Mouse (Mus musculus) lung, adult 2 months (tissue): ENCODE data around the gene Runx2. TPM values are rescaled to one million over a fixed set of nuclear protein-coding genes. Genes with fewer than 3 reads are reported as not detected.

Experiments
- DNase-seq: peaks from one replicate; pipeline ENCODE4 v3.0.0; 2022
- H3K4me1 ChIP-seq: fragments of 200-500 bp; 2 replicates; pipeline ENCODE4 v1.6.1; 2011; ENCODE audit warnings: low read length; ENCODE audit not compliant: control insufficient read depth, insufficient read depth
- H3K4me3 ChIP-seq: fragments of 200-500 bp; replicated peaks from 2 replicates; pipeline ENCODE3; 2011; ENCODE audit warnings: low read depth, mild to moderate bottlenecking, control low read depth, low read length; ENCODE audit errors: extremely low read depth
- CTCF ChIP-seq: fragments of 200-500 bp; IDR thresholded peaks from 2 replicates; pipeline ENCODE4 v1.5.1; 2011; ENCODE audit warnings: mild to moderate bottlenecking, low read length, control low read depth; ENCODE audit not compliant: insufficient read depth
- POLR2A ChIP-seq: fragments of 200-500 bp; IDR thresholded peaks from 2 replicates; pipeline ENCODE4 v1.6.1; 2011; ENCODE audit warnings: low read depth, mild to moderate bottlenecking, control low read depth, low read length, borderline replicate concordance; ENCODE audit errors: extremely low read depth
- WGBS: fragments of 180-500 bp; shearing (Covaris S2); methylation state at CpG from one replicate; pipeline ENCODE4 v1.1.7; 2018; 5-methylcytosine and 5-hydroxymethylcytosine counted together
- polyA plus RNA-seq: library from polyadenylated mRNA; depleted of rRNA; stranded (reverse); fragments of >200 nt; gene quantifications from 2 replicates; pipeline ENCODE4 v1.2.3, GENCODE M21; 2012

Runx2 gene
- polyA plus RNA-seq, 1 experiment, result 6.7 TPM

DNA sequence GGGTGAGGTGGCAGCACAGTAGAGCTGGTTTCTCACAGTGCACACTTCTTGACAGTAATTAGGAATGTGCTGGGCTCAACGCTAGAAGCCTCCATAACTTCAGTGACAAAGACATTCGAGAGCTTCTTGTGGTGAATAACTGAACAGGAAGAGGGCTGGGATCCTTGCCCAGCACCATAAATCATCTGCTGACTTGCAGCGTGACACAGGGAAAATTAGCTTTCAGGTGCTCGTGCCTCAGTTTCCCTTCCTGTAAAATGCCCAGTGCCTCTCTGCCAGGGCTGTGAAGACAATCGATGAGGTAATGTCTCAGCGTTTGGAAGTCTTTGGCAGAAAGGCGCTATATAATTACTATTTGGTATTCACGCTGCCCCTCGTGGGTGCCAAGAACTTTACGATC, 108.1 kb downstream of the Runx2 start:
- TF ChIP-seq CTCF (no peak), POLR2A (no peak)
- 57% methylated on average over 10 of the region's 10 CpGs for WGBS
- Histone ChIP-seq H3K4me1 (peaks cover 5% of the 10 kb centered on the region), H3K4me3 (no peak overlapping the region)
- DNase-seq, result no peak

DNA sequence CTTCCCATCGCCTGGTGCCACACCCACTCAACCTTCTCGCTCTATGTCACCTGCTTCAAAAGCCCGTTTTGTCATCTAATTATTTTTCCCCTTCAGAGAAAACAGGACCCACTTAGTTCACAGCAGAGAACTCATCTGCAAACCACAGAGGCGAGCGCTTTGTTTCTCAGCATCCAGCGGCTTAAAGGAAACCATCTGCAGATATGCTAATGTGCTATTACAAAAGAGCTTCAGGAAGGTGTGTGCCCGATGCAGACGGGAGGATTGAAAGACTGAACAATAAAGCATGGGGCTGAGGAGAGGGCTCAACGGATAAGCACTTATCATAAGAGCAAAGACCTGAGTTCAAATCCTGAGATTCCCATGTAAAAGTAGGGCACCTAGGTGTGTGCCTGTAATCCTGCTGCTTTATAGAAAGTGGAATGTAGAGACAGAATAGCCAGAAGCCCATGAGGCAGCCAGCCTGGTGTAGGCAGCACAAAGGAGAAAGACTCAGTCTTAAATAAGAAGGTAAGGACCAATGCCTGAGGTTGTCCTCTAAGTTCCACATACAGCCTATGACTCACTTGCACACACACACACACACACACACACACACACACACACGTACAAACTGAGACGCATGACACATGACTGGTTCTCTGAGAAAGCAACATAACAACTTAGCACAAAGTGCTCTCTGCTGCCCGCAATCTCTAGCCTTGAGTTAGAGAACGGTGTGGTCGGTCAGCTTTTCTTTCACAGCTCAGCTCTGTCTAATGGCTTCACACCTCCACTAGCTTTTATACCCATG, 111.9 kb downstream of the Runx2 start:
- TF ChIP-seq CTCF, result no peak
- H3K4me1 ChIP-seq, result no peaks in the 10 kb centered on the region
- WGBS, result 65% methylated on average over 14 of the region's 14 CpGs
- no peak for DNase-seq
- no peak overlapping the region for H3K4me3 ChIP-seq

DNA sequence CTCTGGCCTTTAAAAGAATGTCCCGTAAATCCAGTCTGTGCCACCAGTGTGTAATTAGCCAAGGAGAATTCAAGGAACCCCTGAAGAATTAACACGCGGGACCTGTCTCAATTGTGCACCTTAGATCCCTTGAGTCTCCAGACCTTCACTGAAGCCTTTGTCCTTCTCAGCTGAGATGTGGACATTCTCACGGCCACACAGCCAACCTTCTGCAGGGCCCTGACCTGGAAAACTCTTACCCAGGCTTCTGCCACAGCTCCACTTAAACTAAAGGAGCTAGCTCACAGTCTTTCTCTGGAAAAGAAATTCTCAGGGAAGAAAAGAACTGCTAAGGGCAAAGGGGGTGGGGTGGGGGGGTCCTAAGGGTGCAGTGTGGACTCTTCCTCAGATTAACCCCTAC, 113.1 kb downstream of the Runx2 start:
- no peak for TF ChIP-seq POLR2A
- no peak for TF ChIP-seq CTCF
- 88% methylated on average over 4 of the region's 4 CpGs for WGBS
- DNase-seq, result no peak
- Histone ChIP-seq H3K4me3 (no peak overlapping the region), H3K4me1 (no peaks in the 10 kb centered on the region)

DNA sequence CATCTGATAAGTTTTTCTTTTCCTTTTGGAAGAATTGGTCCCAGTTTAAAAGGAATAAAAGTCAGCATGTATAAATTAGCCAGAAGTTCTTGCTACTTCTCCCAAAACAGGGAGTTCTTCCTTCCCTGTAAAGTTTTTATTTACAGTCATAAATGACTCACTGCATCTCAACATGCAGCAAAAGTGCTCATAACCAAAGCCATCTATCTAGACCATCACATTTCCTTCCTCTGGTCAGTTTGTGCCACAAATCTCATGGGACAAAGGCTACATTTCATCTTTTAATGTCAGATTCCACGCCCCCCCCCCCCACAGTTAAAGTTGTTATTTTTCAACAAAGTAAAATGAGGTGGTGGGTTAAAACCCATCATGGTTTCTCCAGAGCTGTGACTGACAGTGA, 114.3 kb downstream of the Runx2 start:
- WGBS, result 52% methylated on average over 1 of the region's 1 CpGs
- no peak for TF ChIP-seq CTCF
- no peak for TF ChIP-seq POLR2A
- no peak overlapping the region for H3K4me3 ChIP-seq
- H3K4me1 ChIP-seq, result no peaks in the 10 kb centered on the region
- no peak for DNase-seq

DNA sequence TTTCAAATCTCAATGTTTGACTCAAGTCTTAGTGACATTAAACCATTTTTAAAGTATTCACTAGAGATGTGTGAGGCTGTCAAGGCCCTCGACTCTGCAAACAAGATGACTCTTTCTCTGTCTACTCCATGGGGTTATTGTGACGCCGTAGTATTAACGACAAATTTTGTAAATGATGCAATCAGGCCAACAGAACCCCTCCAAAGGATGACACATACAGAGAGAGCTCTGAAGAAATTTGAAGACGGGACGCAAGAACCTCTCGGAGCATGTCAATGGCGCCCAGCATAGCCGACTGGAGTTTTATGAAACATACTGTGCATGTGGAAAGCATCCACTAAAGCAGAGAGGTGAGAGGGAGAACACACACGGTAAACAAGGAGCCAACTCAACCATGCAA, 117.5 kb downstream of the Runx2 start:
- WGBS, result 83% methylated on average over 10 of the region's 10 CpGs
- H3K4me1 ChIP-seq, result no peaks in the 10 kb centered on the region
- no peak overlapping the region for H3K4me3 ChIP-seq
- DNase-seq, result no peak
- no peak for TF ChIP-seq CTCF
- no peak for TF ChIP-seq POLR2A

DNA sequence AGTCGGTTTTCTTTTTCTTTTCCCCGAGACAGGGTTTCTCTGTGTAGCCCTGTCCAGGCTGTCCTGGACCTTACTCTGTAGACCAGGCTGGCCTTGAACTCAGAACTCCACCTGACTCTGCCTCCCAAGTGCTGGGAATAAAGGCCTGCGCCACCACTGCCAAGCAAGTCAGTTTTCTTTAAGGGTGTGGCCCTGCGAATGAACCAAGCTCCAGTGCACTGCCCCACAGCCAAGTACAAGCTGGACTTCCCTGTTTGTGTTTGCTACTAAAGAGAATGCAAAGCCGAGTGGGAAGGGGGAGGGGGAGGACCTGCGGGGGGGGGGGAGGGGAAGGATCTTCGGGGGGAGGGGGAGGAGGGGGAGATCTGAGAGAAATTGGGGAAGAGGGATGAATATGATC, 121.0 kb downstream of the Runx2 start:
- DNase-seq, result no peak
- 46% methylated on average over 7 of the region's 7 CpGs for WGBS
- no peak for TF ChIP-seq POLR2A
- no peak for TF ChIP-seq CTCF
- no peak overlapping the region for H3K4me3 ChIP-seq
- H3K4me1 ChIP-seq, result peaks cover 2% of the 10 kb centered on the region; the same call in 1 of the 2 replicates

DNA sequence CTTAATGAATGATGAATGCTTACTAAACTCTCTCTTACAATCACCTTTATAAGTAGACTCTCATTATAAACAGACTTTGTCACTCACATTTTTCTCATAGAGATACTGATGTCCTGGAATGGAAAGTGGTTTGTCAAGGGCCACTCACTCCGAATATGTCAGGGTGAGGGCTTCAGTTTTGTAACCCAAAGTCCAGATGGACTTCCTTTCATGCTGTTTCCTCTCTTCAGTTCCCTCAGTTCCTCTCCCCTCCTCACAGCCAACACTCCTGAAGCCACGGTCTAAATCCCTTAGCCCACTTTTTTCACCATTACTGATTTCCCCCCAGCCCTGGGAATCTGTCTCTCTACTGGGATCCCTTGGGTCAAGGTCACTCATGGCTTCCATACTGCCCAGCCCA, 123.1 kb downstream of the Runx2 start:
- no peak for TF ChIP-seq POLR2A
- no peak for TF ChIP-seq CTCF
- Histone ChIP-seq H3K4me1 (peaks cover 2% of the 10 kb centered on the region; the same call in 1 of the 2 replicates), H3K4me3 (no peak overlapping the region)
- no peak for DNase-seq
- 55% methylated on average over 2 of the region's 2 CpGs for WGBS

DNA sequence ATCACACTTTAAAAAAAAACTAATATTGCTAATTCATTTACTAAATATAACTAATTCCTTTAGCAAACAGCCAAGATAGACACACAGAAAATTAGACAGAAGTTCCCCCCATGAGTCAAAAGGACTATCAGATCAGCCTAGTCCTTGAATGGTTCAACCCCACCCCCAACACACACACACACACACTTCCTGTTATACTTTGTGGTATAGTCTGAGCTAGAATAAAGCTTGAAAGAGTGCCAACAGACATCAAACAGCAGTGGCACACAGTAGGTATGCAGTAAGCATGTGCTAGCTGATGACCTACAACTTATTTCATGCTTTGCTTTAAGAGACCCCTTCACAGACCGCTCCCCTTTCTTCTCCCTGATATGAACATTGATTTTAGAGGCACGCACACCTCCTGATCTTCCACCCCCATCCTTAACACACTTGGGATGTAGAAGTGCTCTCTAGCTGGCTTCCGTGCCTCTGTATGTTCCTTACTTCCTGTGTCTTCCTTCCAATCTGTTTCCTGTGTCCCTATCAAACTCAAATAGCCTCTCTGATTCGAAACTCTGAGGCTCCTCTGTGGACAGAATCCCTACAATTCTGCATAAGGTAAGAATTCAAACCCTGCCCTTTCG, 124.1 kb downstream of the Runx2 start:
- no peak overlapping the region for H3K4me3 ChIP-seq
- WGBS, result 63% methylated on average over 5 of the region's 5 CpGs
- no peak for TF ChIP-seq CTCF
- no peak for TF ChIP-seq POLR2A
- DNase-seq, result no peak
- peaks cover 2% of the 10 kb centered on the region; the same call in 1 of the 2 replicates for H3K4me1 ChIP-seq

DNA sequence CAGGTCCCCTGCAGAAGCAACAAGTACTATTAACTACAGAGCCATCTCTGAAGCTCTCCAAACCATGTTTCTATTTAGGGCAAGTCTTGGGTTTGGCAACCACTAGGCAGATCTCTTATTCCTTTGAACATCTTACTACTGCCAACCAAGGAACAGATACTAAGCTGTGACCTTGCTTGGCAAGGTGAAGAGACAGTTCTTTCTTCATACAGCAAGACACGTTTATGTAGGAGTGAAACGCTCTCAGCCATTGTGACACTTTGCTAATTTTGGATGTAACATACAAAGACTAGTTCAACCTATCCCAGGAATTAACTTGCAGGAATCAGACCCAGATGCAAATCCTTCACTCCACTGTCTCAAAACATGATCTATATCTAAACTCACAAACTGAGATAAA, 126.3 kb downstream of the Runx2 start:
- 71% methylated on average over 2 of the region's 2 CpGs for WGBS

DNA sequence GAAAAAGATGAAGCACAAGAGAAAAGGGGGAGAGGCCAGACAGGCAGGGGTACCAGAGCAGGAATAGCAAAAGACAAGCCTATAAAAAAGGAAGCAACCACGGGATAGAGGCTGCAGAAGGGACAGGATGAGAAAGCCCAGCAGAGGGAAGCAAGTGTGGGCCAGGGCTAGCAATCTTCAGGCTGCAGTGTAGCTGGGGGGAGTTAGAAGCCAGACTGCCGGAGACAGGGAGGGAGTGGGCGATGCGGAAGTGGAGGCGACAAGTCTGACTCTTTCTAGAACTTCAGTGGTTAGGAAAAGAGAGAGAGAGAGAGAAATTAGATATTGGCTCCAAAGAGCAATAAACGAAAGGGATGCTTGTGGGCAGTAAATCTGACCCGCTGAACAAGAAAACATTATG, 129.1 kb downstream of the Runx2 start:
- Histone ChIP-seq H3K4me1 (peaks cover 2% of the 10 kb centered on the region; the same call in 1 of the 2 replicates), H3K4me3 (no peak overlapping the region)
- DNase-seq, result no peak
- TF ChIP-seq CTCF (no peak), POLR2A (no peak)
- WGBS, result 46% methylated on average over 7 of the region's 7 CpGs

More for the DNA sequence above, 126.3 kb downstream of the Runx2 start:
- Histone ChIP-seq H3K4me3 (no peak overlapping the region), H3K4me1 (peaks cover 2% of the 10 kb centered on the region; the same call in 1 of the 2 replicates)
- no peak for DNase-seq
- no peak for TF ChIP-seq CTCF
- TF ChIP-seq POLR2A, result no peak
